ENCODE assay signal across 8 mouse cellular contexts in genomic region chr8:123443576-123443921, GRCm38 (mm10). TPM values are rescaled to one million over a fixed set of nuclear protein-coding genes. Genes with fewer than 3 reads are reported as not detected.
DNase-seq lines count a peak whose midpoint lies in the region; ATAC-seq lines count a peak whose summit lies in the region.

No protein-coding gene starts in this region.

- H3K4me2 ChIP-seq in heart, embryonic 15.5 days, result peak overlapping the region; percentile 70
- peak overlapping the region; percentile 83 for H3K4me2 ChIP-seq in intestine, embryonic 15.5 days (replicated peaks)

- WGBS in heart, embryonic 15.5 days, result 28% methylated on average over 4 of the region's 4 CpGs
- WGBS in intestine, embryonic 15.5 days, result 12% methylated on average over 4 of the region's 4 CpGs

- peak overlapping the region; percentile 80; the same call in 1 of the 2 replicates for H3K27ac ChIP-seq in heart, embryonic 15.5 days
- H3K27ac ChIP-seq in intestine, embryonic 15.5 days, result peak overlapping the region; percentile 81; the same call in 1 of the 2 replicates

- no peak for DNase-seq in heart, postnatal 25 days (ENCODE audit: low spot score)
- DNase-seq in brain, adult 2 months (ENCODE audit: low read depth, low spot score), result peak; percentile 40
- DNase-seq in ovary, postnatal 10 days (ENCODE audit: low spot score), result no peak
- DNase-seq in left cerebral cortex, postnatal 25 days (ENCODE audit: low spot score in 2 of 2), result no peak
- DNase-seq in testis, postnatal 14 days (ENCODE audit: low spot score), result no peak

- no peaks in the 10 kb centered on the region for H3K27me3 ChIP-seq in heart, embryonic 15.5 days
- H3K27me3 ChIP-seq in intestine, embryonic 15.5 days (replicated peaks), result no peaks in the 10 kb centered on the region
- H3K27me3 ChIP-seq in megakaryocyte, embryonic 14.5 days (replicated peaks), result no peaks in the 10 kb centered on the region

- H3K4me1 ChIP-seq in heart, embryonic 15.5 days (replicated peaks), result peaks cover 33% of the 10 kb centered on the region
- H3K4me1 ChIP-seq in intestine, embryonic 15.5 days (replicated peaks), result peaks cover 7% of the 10 kb centered on the region; the same call in 1 of the 2 replicates
- peaks cover 68% of the 10 kb centered on the region for H3K4me1 ChIP-seq in megakaryocyte, embryonic 14.5 days

- H3K36me3 ChIP-seq in heart, embryonic 15.5 days, result no peaks in the 10 kb centered on the region
- H3K36me3 ChIP-seq in intestine, embryonic 15.5 days, result no peaks in the 10 kb centered on the region
- peaks cover 32% of the 10 kb centered on the region for H3K36me3 ChIP-seq in megakaryocyte, embryonic 14.5 days (replicated peaks; ENCODE audit: low read length)

- ATAC-seq in heart, embryonic 15.5 days (replicated peaks; ENCODE audit: insufficient number of reproducible peaks, insufficient read depth, low FRiP score, low read depth), result no peak
- ATAC-seq in intestine, embryonic 15.5 days, result peak; percentile 30

- no peaks in the 10 kb centered on the region for H3K9me3 ChIP-seq in heart, embryonic 15.5 days (replicated peaks)
- H3K9me3 ChIP-seq in intestine, embryonic 15.5 days, result no peaks in the 10 kb centered on the region
- H3K9me3 ChIP-seq in megakaryocyte, embryonic 14.5 days, result peaks cover 4% of the 10 kb centered on the region; the same call in 1 of the 2 replicates

- intact Hi-C loops in heart, postnatal 25 days (cut with DNase I), result no loop called here
- intact Hi-C loops in left cerebral cortex, postnatal 25 days (cut with DNase I), result loop anchor here (2.0 kb wide), 1 partner anchor 35 kb away; no protein-coding TSS in a partner anchor

- H3K4me3 ChIP-seq in heart, embryonic 15.5 days, result peak overlapping the region; percentile 80
- H3K4me3 ChIP-seq in intestine, embryonic 15.5 days (replicated peaks), result peak overlapping the region; percentile 75
- peak overlapping the region; percentile 97 for H3K4me3 ChIP-seq in megakaryocyte, embryonic 14.5 days (replicated peaks)

- H3K9ac ChIP-seq in heart, embryonic 15.5 days, result peak overlapping the region; percentile 85
- H3K9ac ChIP-seq in intestine, embryonic 15.5 days, result peak overlapping the region; percentile 92

RNA-seq across cellular contexts. Expression of gene Def8, which starts 20.2 kb away (rescaled TPM):
- polyA plus RNA-seq in heart, embryonic 15.5 days (2015; fragmentation: Nextera tagmentation; extraction: Ambion mirVana), result 25.7 and 33.3 TPM in 2 replicates
- 10 to 100 TPM; 56.9 to 59.6 TPM for total RNA-seq in heart, postnatal 25 days (2021)
- 26.0 and 26.4 TPM in 2 replicates for polyA plus RNA-seq in intestine, embryonic 15.5 days (2015; fragmentation: Nextera tagmentation; extraction: Ambion mirVana)
- polyA plus RNA-seq in megakaryocyte, embryonic 14.5 days (2012; ENCODE audit: insufficient read depth, low replicate concordance), result 20.7 and 47.5 TPM in 2 replicates
- total RNA-seq in left cerebral cortex, postnatal 25 days (2021), result 10 to 100 TPM; 67.6 to 68.8 TPM

RNA-seq across cellular contexts. Expression of gene Tubb3, which starts 32.3 kb away (rescaled TPM):
- 2.1 and 21.6 TPM in 2 replicates for polyA plus RNA-seq in heart, embryonic 15.5 days (2015; fragmentation: Nextera tagmentation; extraction: Ambion mirVana)
- total RNA-seq in heart, postnatal 25 days (2021), result under 1 TPM; 0.25 to 0.34 TPM
- 59.1 and 63.8 TPM in 2 replicates for polyA plus RNA-seq in intestine, embryonic 15.5 days (2015; fragmentation: Nextera tagmentation; extraction: Ambion mirVana)
- 123 and 178 TPM in 2 replicates for polyA plus RNA-seq in megakaryocyte, embryonic 14.5 days (2012; ENCODE audit: insufficient read depth, low replicate concordance)
- 100 to 1,000 TPM; 447 to 452 TPM for total RNA-seq in left cerebral cortex, postnatal 25 days (2021)

RNA-seq across cellular contexts. Expression of gene Afg3l1, which starts 34.2 kb away (rescaled TPM):
- 40.2 and 41.6 TPM in 2 replicates for polyA plus RNA-seq in heart, embryonic 15.5 days (2015; fragmentation: Nextera tagmentation; extraction: Ambion mirVana)
- 10 to 100 TPM; 58.0 to 58.2 TPM for total RNA-seq in heart, postnatal 25 days (2021)
- 43.4 and 51.2 TPM in 2 replicates for polyA plus RNA-seq in intestine, embryonic 15.5 days (2015; fragmentation: Nextera tagmentation; extraction: Ambion mirVana)
- 8.8 and 20.1 TPM in 2 replicates for polyA plus RNA-seq in megakaryocyte, embryonic 14.5 days (2012; ENCODE audit: insufficient read depth, low replicate concordance)
- 10 to 100 TPM; 33.4 to 34.0 TPM for total RNA-seq in left cerebral cortex, postnatal 25 days (2021)

RNA-seq across cellular contexts. Expression of gene Mc1r, which starts 36.6 kb away (rescaled TPM):
- 0.08 TPM in 1 of 2 replicates, not detected in the other for polyA plus RNA-seq in heart, embryonic 15.5 days (2015; fragmentation: Nextera tagmentation; extraction: Ambion mirVana)
- not detected for total RNA-seq in heart, postnatal 25 days (2021)
- 0.04 TPM in 1 of 2 replicates, not detected in the other for polyA plus RNA-seq in intestine, embryonic 15.5 days (2015; fragmentation: Nextera tagmentation; extraction: Ambion mirVana)
- polyA plus RNA-seq in megakaryocyte, embryonic 14.5 days (2012; ENCODE audit: insufficient read depth, low replicate concordance), result 1.1 TPM in 1 of 2 replicates, not detected in the other
- total RNA-seq in left cerebral cortex, postnatal 25 days (2021), result under 1 TPM in 1 of 2 experiments, not detected in 1; 0.09 TPM
